Mouse (Mus musculus) cerebellum, adult 2 months (tissue): Measurements from ENCODE around the gene Gzf1. TPM values are rescaled to one million over a fixed set of nuclear protein-coding genes. Genes with fewer than 3 reads are reported as not detected.

ENCODE experiments used
- DNase-seq, 2 experiments: peaks; one replicate each; pipeline ENCODE4 v3.0.0; 2021
- H3K27ac ChIP-seq: fragments of 200-500 bp; 2 replicates; pipeline ENCODE4 v1.5.1; 2012; ENCODE audit warnings: low read length, control low read depth, inconsistent platforms; ENCODE audit not compliant: insufficient read depth
- H3K27me3 ChIP-seq: fragments of 200-500 bp; 2 replicates; pipeline ENCODE4 v1.6.1; 2012; ENCODE audit warnings: inconsistent platforms, mild to moderate bottlenecking, low read length, moderate library complexity; ENCODE audit not compliant: control insufficient read depth, insufficient read depth
- H3K4me1 ChIP-seq: fragments of 200-500 bp; 2 replicates; pipeline ENCODE4 v1.6.1; 2011; ENCODE audit warnings: low read length; ENCODE audit not compliant: control insufficient read depth, insufficient read depth
- H3K4me3 ChIP-seq: fragments of 200-500 bp; replicated peaks from 2 replicates; pipeline ENCODE3; 2011; ENCODE audit warnings: mild to moderate bottlenecking, low read depth, low read length, control low read depth; ENCODE audit not compliant: insufficient read depth
- CTCF ChIP-seq: fragments of 200-500 bp; IDR thresholded peaks from 2 replicates; pipeline ENCODE4 v1.5.1; 2011; ENCODE audit warnings: low read depth, mild to moderate bottlenecking, control low read depth, low read length, moderate library complexity, borderline replicate concordance; ENCODE audit not compliant: insufficient read depth
- POLR2A ChIP-seq: fragments of 200-500 bp; IDR thresholded peaks from 2 replicates; pipeline ENCODE4 v1.6.1; 2011; ENCODE audit warnings: low read length, control low read depth, borderline replicate concordance; ENCODE audit not compliant: insufficient read depth
- WGBS: fragments of 180-500 bp; shearing (Covaris S2); methylation state at CpG from one replicate; pipeline ENCODE4 v1.1.7; 2018; 5-methylcytosine and 5-hydroxymethylcytosine counted together
- polyA plus RNA-seq: library from polyadenylated mRNA; depleted of rRNA; stranded (reverse); fragments of >200 nt; gene quantifications from 2 replicates; pipeline ENCODE4 v1.2.3, GENCODE M21; 2012

Gzf1 gene
- polyA plus RNA-seq, 1 experiment = 17.8 TPM

GRCm38 (mm10) chr2:148687971-148688370 is 7.1 kb downstream of the Gzf1 start:
- no peak for DNase-seq
- Histone ChIP-seq H3K4me1 (peaks cover 4% of the 10 kb centered on the region), H3K27ac (no peak overlapping the region), H3K4me3 (no peak overlapping the region), H3K27me3 (no peaks in the 10 kb centered on the region)
- WGBS = 96% methylated on average over 5 of the region's 5 CpGs
- TF ChIP-seq CTCF (no peak), POLR2A (no peak)

GRCm38 (mm10) chr2:148689444-148690140 is 8.8 kb downstream of the Gzf1 start:
- Histone ChIP-seq H3K4me1 (peaks cover 4% of the 10 kb centered on the region), H3K4me3 (no peak overlapping the region), H3K27me3 (no peaks in the 10 kb centered on the region), H3K27ac (no peak overlapping the region)
- no peak for TF ChIP-seq POLR2A
- no peak for TF ChIP-seq CTCF
- WGBS = 88% methylated on average over 6 of the region's 6 CpGs
- no peak for DNase-seq

- WGBS = 93% methylated on average over 3 of the region's 3 CpGs
- H3K4me1 ChIP-seq = no peaks in the 10 kb centered on the region
Measured at GRCm38 (mm10) chr2:148690291-148690690, 9.5 kb downstream of the Gzf1 start.

GRCm38 (mm10) chr2:148690781-148691180 is 10.0 kb downstream of the Gzf1 start:
- TF ChIP-seq POLR2A (no peak), CTCF (no peak)

More at GRCm38 (mm10) chr2:148690291-148690690, 9.5 kb downstream of the Gzf1 start:
- H3K27me3 ChIP-seq = no peaks in the 10 kb centered on the region
- TF ChIP-seq POLR2A = no peak
- no peak for TF ChIP-seq CTCF
- H3K4me3 ChIP-seq = no peak overlapping the region
- no peak overlapping the region for H3K27ac ChIP-seq
- no peak for DNase-seq

DNA sequence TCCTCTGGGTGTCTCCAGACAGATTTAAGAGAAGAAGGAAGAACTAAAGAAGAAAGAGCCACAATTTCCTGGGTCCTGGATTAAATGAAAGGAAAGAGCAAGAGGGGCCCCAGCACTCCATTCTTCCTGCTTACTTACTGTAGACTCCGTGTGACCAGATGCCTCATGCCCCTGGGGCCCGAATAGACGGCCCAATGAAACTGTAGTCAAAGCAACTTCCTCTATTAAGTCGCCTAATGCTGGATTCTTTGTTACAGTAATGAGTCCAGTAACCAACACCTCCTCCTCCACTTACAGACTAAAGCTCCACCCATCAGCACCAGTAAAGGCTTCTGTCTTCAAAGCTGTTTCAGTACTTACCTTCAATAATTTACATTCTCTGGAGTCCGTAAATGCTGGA is 17.7 kb downstream of the Gzf1 start:
- no peaks in the 10 kb centered on the region for H3K27me3 ChIP-seq
- WGBS = 88% methylated on average over 5 of the region's 5 CpGs
- no peak for DNase-seq
- H3K27ac ChIP-seq = no peak overlapping the region
- H3K4me1 ChIP-seq = no peaks in the 10 kb centered on the region
- TF ChIP-seq POLR2A = no peak
- no peak for TF ChIP-seq CTCF
- H3K4me3 ChIP-seq = no peak overlapping the region

More at GRCm38 (mm10) chr2:148690781-148691180, 10.0 kb downstream of the Gzf1 start:
- 97% methylated on average over 5 of the region's 5 CpGs for WGBS
- DNase-seq = no peak
- Histone ChIP-seq H3K4me1 (no peaks in the 10 kb centered on the region), H3K27ac (no peak overlapping the region), H3K4me3 (no peak overlapping the region), H3K27me3 (no peaks in the 10 kb centered on the region)

- H3K27ac ChIP-seq = no peak overlapping the region
- DNase-seq = peak in 1 of 2 experiments; percentile 34
- TF ChIP-seq POLR2A = no peak
- peak; percentile 16; the same call in 1 of the 2 replicates for TF ChIP-seq CTCF
- H3K27me3 ChIP-seq = no peaks in the 10 kb centered on the region
- H3K4me3 ChIP-seq = no peak overlapping the region
- peaks cover 3% of the 10 kb centered on the region; the same call in 1 of the 2 replicates for H3K4me1 ChIP-seq
- WGBS = 79% methylated on average over 15 of the region's 15 CpGs
Measured at GRCm38 (mm10) chr2:148706409-148707201, 25.8 kb downstream of the Gzf1 start.

GRCm38 (mm10) chr2:148707202-148707530 is 26.3 kb downstream of the Gzf1 start:
- DNase-seq = no peak
- peaks cover 3% of the 10 kb centered on the region; the same call in 1 of the 2 replicates for H3K4me1 ChIP-seq
- H3K27me3 ChIP-seq = no peaks in the 10 kb centered on the region
- WGBS = 68% methylated on average over 6 of the region's 6 CpGs
- H3K4me3 ChIP-seq = no peak overlapping the region
- no peak overlapping the region for H3K27ac ChIP-seq
- TF ChIP-seq POLR2A = no peak

DNA sequence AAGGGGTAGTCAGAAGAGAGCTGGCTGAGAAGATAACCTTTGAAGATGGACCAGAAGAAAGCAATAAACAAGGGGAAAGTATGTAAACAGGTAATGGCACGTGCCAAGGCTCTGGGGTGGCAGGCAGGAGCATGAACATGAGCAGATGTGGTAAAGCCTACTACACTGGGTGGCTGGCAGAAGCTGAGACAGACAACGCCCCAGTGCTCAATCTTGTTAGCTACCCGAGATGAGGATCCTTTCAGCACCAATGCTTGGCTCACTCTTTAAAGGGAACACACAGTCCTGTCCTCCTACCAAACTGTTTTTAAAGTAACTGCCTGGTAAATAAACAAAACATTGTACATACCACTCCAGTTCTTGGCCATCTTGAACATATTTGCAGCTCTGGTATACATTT is 31.5 kb downstream of the Gzf1 start:
- no peaks in the 10 kb centered on the region for H3K27me3 ChIP-seq
- no peak for DNase-seq
- 81% methylated on average over 3 of the region's 3 CpGs for WGBS
- H3K27ac ChIP-seq = no peak overlapping the region
- TF ChIP-seq POLR2A (no peak), CTCF (no peak)
- no peak overlapping the region for H3K4me3 ChIP-seq
- H3K4me1 ChIP-seq = peaks cover 3% of the 10 kb centered on the region; the same call in 1 of the 2 replicates
